Mouse (Mus musculus) heart, postnatal 0 days (tissue): ENCODE measurements around the gene Rbp4. TPM values are rescaled to one million over a fixed set of nuclear protein-coding genes. Genes with fewer than 3 reads are reported as not detected.
A peak's percentile ranks its signal among the peaks of the same experiment; 100 is the strongest.

Experiments used
- ATAC-seq: fragments of 200-750 bp; cut with Nextera tagmentation; 2 replicates; pipeline ENCODE4 v1.8.0; 2017; ENCODE audit warnings: low read depth, moderate number of reproducible peaks, moderate library complexity; ENCODE audit not compliant: insufficient read depth
- DNase-seq: peaks from one replicate; pipeline ENCODE4 v3.0.0-alpha.2; 2016; ENCODE audit warnings: low spot score
- H3K27ac ChIP-seq: fragments of 300-500 bp; sonication (generic); 2 replicates; pipeline ENCODE4 v1.5.1; 2014; ENCODE audit warnings: low read depth, mild to moderate bottlenecking
- H3K27me3 ChIP-seq: fragments of 300-500 bp; sonication (generic); 2 replicates; pipeline ENCODE4 v1.6.1; 2014; ENCODE audit warnings: low read length, mixed read lengths; ENCODE audit not compliant: control insufficient read depth, insufficient read depth
- H3K36me3 ChIP-seq: fragments of 300-500 bp; sonication (generic); replicated peaks from 2 replicates; pipeline ENCODE4 v1.6.1; 2014; ENCODE audit warnings: low read length, mixed read lengths; ENCODE audit not compliant: control insufficient read depth, insufficient read depth
- H3K4me1 ChIP-seq: fragments of 300-500 bp; sonication (generic); 2 replicates; pipeline ENCODE4 v1.6.1; 2014; ENCODE audit warnings: antibody characterized with exemption; ENCODE audit not compliant: control insufficient read depth, insufficient read depth
- H3K4me2 ChIP-seq: fragments of 300-500 bp; sonication (generic); 2 replicates; pipeline ENCODE4 v1.6.1; 2014; ENCODE audit warnings: low read depth, mild to moderate bottlenecking, low read length, moderate library complexity
- H3K4me3 ChIP-seq: fragments of 300-500 bp; sonication (generic); 2 replicates; pipeline ENCODE4 v1.5.1; 2014; ENCODE audit warnings: low read depth, low read length
- H3K9ac ChIP-seq: fragments of 300-500 bp; sonication (generic); replicated peaks from 2 replicates; pipeline ENCODE4 v1.6.1; 2014; ENCODE audit warnings: low read depth, low read length, mixed read lengths
- H3K9me3 ChIP-seq: fragments of 300-500 bp; sonication (generic); replicated peaks from 2 replicates; pipeline ENCODE4 v1.6.1; 2016; ENCODE audit warnings: low read length; ENCODE audit not compliant: control insufficient read depth
- CTCF ChIP-seq: IDR thresholded peaks from 2 replicates; pipeline ENCODE4 v1.5.1; 2016; ENCODE audit warnings: antibody characterized with exemption, control low read depth, low read depth
- EP300 ChIP-seq: IDR thresholded peaks from 2 replicates; pipeline ENCODE4 v1.6.1; 2016; ENCODE audit warnings: antibody characterized with exemption, low read depth
- WGBS: fragments of 180-500 bp; shearing (Covaris S2); extraction: QIAGEN DNeasy Blood & Tissue Kit; methylation state at CpG from one replicate; pipeline ENCODE4 v1.1.7; 2014; 5-methylcytosine and 5-hydroxymethylcytosine counted together
- polyA plus RNA-seq: library from polyadenylated mRNA; unstranded; fragments of >200 nt; fragmentation: Nextera tagmentation; extraction: Ambion mirVana; gene quantifications from 2 replicates; pipeline ENCODE4 v1.2.1, GENCODE M21; 2015
- total RNA-seq: library from RNA; depleted of rRNA; stranded (reverse); fragments of >200 nt; gene quantifications from 2 replicates; pipeline ENCODE4 v1.2.3, GENCODE M21; 2014; ENCODE audit warnings: low replicate concordance

Rbp4 gene
- total and polyA plus RNA-seq, 2 experiments from 2014 or later = 0.87 to 2.1 TPM

GRCm38 (mm10) chr19:38123921-38124320 is 1.2 kb downstream of the Rbp4 start:
- WGBS = 20% methylated on average over 9 of the region's 9 CpGs
- ATAC-seq (no peak), DNase-seq (no peak)
- H3K9ac ChIP-seq = no peak overlapping the region
- no peaks in the 10 kb centered on the region for H3K36me3 ChIP-seq
- peaks cover 38% of the 10 kb centered on the region for H3K27me3 ChIP-seq
- H3K4me2 ChIP-seq = peak overlapping the region; percentile 92
- TF ChIP-seq CTCF (no peak), EP300 (no peak)
- no peaks in the 10 kb centered on the region for H3K9me3 ChIP-seq
- no peaks in the 10 kb centered on the region for H3K4me1 ChIP-seq
- H3K4me3 ChIP-seq = peak overlapping the region; percentile 52
- no peak overlapping the region for H3K27ac ChIP-seq

GRCm38 (mm10) chr19:38120123-38120760 is 4.8 kb downstream of the Rbp4 start:
- no peak overlapping the region for H3K9ac ChIP-seq
- H3K9me3 ChIP-seq = no peaks in the 10 kb centered on the region
- WGBS = 78% methylated on average over 5 of the region's 5 CpGs
- TF ChIP-seq CTCF = no peak
- no peak for TF ChIP-seq EP300
- no peak overlapping the region for H3K4me3 ChIP-seq
- ATAC-seq = no peak
- H3K27ac ChIP-seq = no peak overlapping the region
- H3K36me3 ChIP-seq = no peaks in the 10 kb centered on the region
- H3K27me3 ChIP-seq = peaks cover 32% of the 10 kb centered on the region
- H3K4me1 ChIP-seq = no peaks in the 10 kb centered on the region
- DNase-seq = no peak
- H3K4me2 ChIP-seq = no peak overlapping the region

- DNase-seq (no peak), ATAC-seq (no peak)
- H3K27ac ChIP-seq = no peak overlapping the region
- no peaks in the 10 kb centered on the region for H3K4me1 ChIP-seq
- no peaks in the 10 kb centered on the region for H3K9me3 ChIP-seq
- WGBS = 81% methylated on average over 7 of the region's 7 CpGs
- no peaks in the 10 kb centered on the region for H3K36me3 ChIP-seq
- H3K4me3 ChIP-seq = no peak overlapping the region
- TF ChIP-seq EP300 (no peak), CTCF (no peak)
- H3K9ac ChIP-seq = no peak overlapping the region
- no peak overlapping the region for H3K4me2 ChIP-seq
- H3K27me3 ChIP-seq = no peaks in the 10 kb centered on the region
These were observed 10.1 kb downstream of the Rbp4 start for GRCm38 (mm10) chr19:38114834-38115491.

- no peaks in the 10 kb centered on the region for H3K36me3 ChIP-seq
- WGBS = 14% methylated on average over 4 of the region's 4 CpGs
- no peak overlapping the region for H3K27ac ChIP-seq
- H3K4me1 ChIP-seq = no peaks in the 10 kb centered on the region
- no peak overlapping the region for H3K4me3 ChIP-seq
- no peak for ATAC-seq
- H3K4me2 ChIP-seq = no peak overlapping the region
- no peak for TF ChIP-seq EP300
- no peak for TF ChIP-seq CTCF
- no peak for DNase-seq
- no peak overlapping the region for H3K9ac ChIP-seq
- H3K9me3 ChIP-seq = no peaks in the 10 kb centered on the region
- no peaks in the 10 kb centered on the region for H3K27me3 ChIP-seq
These were observed 12.5 kb downstream of the Rbp4 start for GRCm38 (mm10) chr19:38112575-38112974.

DNA sequence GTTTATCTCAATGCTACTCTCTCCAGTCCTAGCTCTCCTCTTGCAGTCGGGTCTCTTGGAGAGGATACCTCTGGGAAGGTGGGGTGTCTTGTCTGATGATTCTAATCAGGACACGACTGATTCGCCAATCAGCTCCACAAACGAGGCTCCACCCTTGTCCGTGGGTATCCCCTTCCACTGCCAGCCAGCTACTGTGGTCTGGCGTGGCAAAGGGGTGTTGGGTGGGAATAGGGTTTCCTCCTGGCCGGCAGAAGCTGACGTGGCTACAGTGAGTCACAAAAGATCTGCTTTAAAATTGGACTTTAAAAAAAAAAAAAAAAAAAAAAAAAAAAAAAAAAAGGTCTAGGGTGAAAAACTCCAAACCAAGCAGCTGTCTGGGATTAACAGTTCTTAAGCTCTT is 14.0 kb downstream of the Rbp4 start:
- WGBS = 68% methylated on average over 8 of the region's 8 CpGs
- Histone ChIP-seq H3K4me2 (no peak overlapping the region), H3K9me3 (no peaks in the 10 kb centered on the region)

More for the DNA sequence above, 14.0 kb downstream of the Rbp4 start:
- Histone ChIP-seq H3K27me3 (no peaks in the 10 kb centered on the region), H3K27ac (no peak overlapping the region), H3K4me1 (no peaks in the 10 kb centered on the region), H3K36me3 (no peaks in the 10 kb centered on the region), H3K9ac (no peak overlapping the region), H3K4me3 (no peak overlapping the region)
- ATAC-seq (no peak), DNase-seq (no peak)
- TF ChIP-seq CTCF (no peak), EP300 (no peak)
